Mouse (Mus musculus) adrenal gland, adult 2 months (tissue): Measurements from ENCODE around the gene Irs3. TPM values are rescaled to one million over a fixed set of nuclear protein-coding genes. Genes with fewer than 3 reads are reported as not detected.

Experiments
- polyA plus RNA-seq: library from polyadenylated mRNA; depleted of rRNA; stranded (reverse); fragments of >200 nt; gene quantifications from 2 replicates; pipeline ENCODE4 v1.2.3, GENCODE M21; 2012; rRNA removed
- total RNA-seq, 2 experiments: library from RNA; stranded (reverse); gene quantifications; 2 replicates each; pipeline ENCODE4 v1.2.3; 2021

The Irs3 gene
- total and polyA plus RNA-seq, 3 experiments = 9.6 to 18.9 (median 14.2) TPM

Other genes starting within 250 kb of the Irs3 start
- gene Zan, start 168.7 kb downstream of the Irs3 start, total RNA-seq = not detected
- gene Zan, start 168.7 kb downstream of the Irs3 start, polyA plus RNA-seq = 0.01 TPM in 2 replicates
- gene Pop7, start 143.2 kb downstream of the Irs3 start, total RNA-seq = 10 to 100 TPM; 23.0 to 31.7 TPM
- 46.9 and 48.7 TPM in 2 replicates for gene Pop7, start 143.2 kb downstream of the Irs3 start, polyA plus RNA-seq
- gene Gigyf1, start 127.2 kb downstream of the Irs3 start, total RNA-seq = 10 to 100 TPM; 25.4 to 31.0 TPM
- 37.1 and 38.0 TPM in 2 replicates for gene Gigyf1, start 127.2 kb downstream of the Irs3 start, polyA plus RNA-seq
- gene Epo, start 112.5 kb downstream of the Irs3 start, total RNA-seq = not detected
- not detected in 2 replicates for gene Epo, start 112.5 kb downstream of the Irs3 start, polyA plus RNA-seq
- 100 to 1,000 TPM; 553 to 611 TPM for gene Gnb2, start 112.2 kb downstream of the Irs3 start, total RNA-seq
- gene Gnb2, start 112.2 kb downstream of the Irs3 start, polyA plus RNA-seq = 1,578 and 1,712 TPM in 2 replicates
- 1 to 10 TPM; 2.8 to 5.2 TPM for gene Actl6b, start 92.2 kb downstream of the Irs3 start, total RNA-seq
- 6.0 and 10.0 TPM in 2 replicates for gene Actl6b, start 92.2 kb downstream of the Irs3 start, polyA plus RNA-seq
- 1 to 10 TPM; 1.1 to 1.9 TPM for gene Tfr2, start 75.9 kb downstream of the Irs3 start, total RNA-seq
- gene Tfr2, start 75.9 kb downstream of the Irs3 start, polyA plus RNA-seq = 1.9 and 2.4 TPM in 2 replicates
- gene Mospd3, start 44.7 kb downstream of the Irs3 start, total RNA-seq = 10 to 100 TPM; 45.4 to 54.1 TPM
- gene Mospd3, start 44.7 kb downstream of the Irs3 start, polyA plus RNA-seq = 211 TPM in 2 replicates
- 1,000 to 10,000 TPM; 1,014 to 1,197 TPM for gene Pcolce, start 31.9 kb downstream of the Irs3 start, total RNA-seq
- gene Pcolce, start 31.9 kb downstream of the Irs3 start, polyA plus RNA-seq = 1,453 and 1,846 TPM in 2 replicates
- gene Fbxo24, start 16.7 kb downstream of the Irs3 start, total RNA-seq = 1 to 10 TPM in 1 of 2 experiments, under 1 TPM in 1; 0.89 to 2.6 TPM
- 2.5 and 3.3 TPM in 2 replicates for gene Fbxo24, start 16.7 kb downstream of the Irs3 start, polyA plus RNA-seq
- 10 to 100 TPM; 27.9 to 31.7 TPM for gene Lrch4, start 16.6 kb downstream of the Irs3 start, total RNA-seq
- gene Lrch4, start 16.6 kb downstream of the Irs3 start, polyA plus RNA-seq = 36.7 and 52.7 TPM in 2 replicates
- gene Gm20605, start 16.5 kb downstream of the Irs3 start, total RNA-seq = 1 to 10 TPM; 6.4 to 7.4 TPM
- gene Gm20605, start 16.5 kb downstream of the Irs3 start, polyA plus RNA-seq = 30.4 and 31.4 TPM in 2 replicates
- gene Sap25, start 4.4 kb downstream of the Irs3 start, total RNA-seq = 10 to 100 TPM in 1 of 2 experiments, 1 to 10 TPM in 1; 3.0 to 14.8 TPM
- 81.3 and 84.6 TPM in 2 replicates for gene Sap25, start 4.4 kb downstream of the Irs3 start, polyA plus RNA-seq
- 10 to 100 TPM; 29.2 to 37.6 TPM for gene Agfg2, start 39.0 kb upstream of the Irs3 start, total RNA-seq
- 73.7 and 85.2 TPM in 2 replicates for gene Agfg2, start 39.0 kb upstream of the Irs3 start, polyA plus RNA-seq
- gene Nyap1, start 95.9 kb upstream of the Irs3 start, total RNA-seq = 1 to 10 TPM; 2.2 to 6.0 TPM
- 7.3 and 8.9 TPM in 2 replicates for gene Nyap1, start 95.9 kb upstream of the Irs3 start, polyA plus RNA-seq
- gene Tsc22d4, start 100.0 kb upstream of the Irs3 start, total RNA-seq = 10 to 100 TPM; 82.9 to 89.9 TPM
- gene Tsc22d4, start 100.0 kb upstream of the Irs3 start, polyA plus RNA-seq = 123 and 136 TPM in 2 replicates
- gene Ppp1r35, start 133.1 kb upstream of the Irs3 start, total RNA-seq = 10 to 100 TPM; 16.1 to 40.1 TPM
- 61.5 and 83.6 TPM in 2 replicates for gene Ppp1r35, start 133.1 kb upstream of the Irs3 start, polyA plus RNA-seq
- 10 to 100 TPM; 43.9 to 46.4 TPM for gene Mepce, start 141.9 kb upstream of the Irs3 start, total RNA-seq
- 29.9 and 35.4 TPM in 2 replicates for gene Mepce, start 141.9 kb upstream of the Irs3 start, polyA plus RNA-seq
- gene Zcwpw1, start 142.1 kb upstream of the Irs3 start, total RNA-seq = 1 to 10 TPM; 2.0 to 2.2 TPM
- gene Zcwpw1, start 142.1 kb upstream of the Irs3 start, polyA plus RNA-seq = 0.38 and 0.56 TPM in 2 replicates
- gene Pilra, start 190.6 kb upstream of the Irs3 start, total RNA-seq = 1 to 10 TPM; 1.8 to 4.7 TPM
- gene Pilra, start 190.6 kb upstream of the Irs3 start, polyA plus RNA-seq = 2.0 and 2.5 TPM in 2 replicates
- gene Pilrb1, start 212.4 kb upstream of the Irs3 start, total RNA-seq = 1 to 10 TPM; 1.5 TPM
- gene Pilrb1, start 212.4 kb upstream of the Irs3 start, polyA plus RNA-seq = 0.69 and 1.3 TPM in 2 replicates
- 1 to 10 TPM in 1 of 2 experiments, under 1 TPM in 1; 0.81 to 1.8 TPM for gene Pilrb2, start 226.1 kb upstream of the Irs3 start, total RNA-seq
- 1.1 and 3.8 TPM in 2 replicates for gene Pilrb2, start 226.1 kb upstream of the Irs3 start, polyA plus RNA-seq